Mouse (Mus musculus) skeletal muscle tissue, adult 2 months (tissue): ENCODE measurements around the gene Cracr2a.
A peak's percentile ranks its signal among the peaks of the same experiment; 100 is the strongest.

Experiments used
- DNase-seq: peaks from one replicate; pipeline ENCODE4 v3.0.0-alpha.2; 2012; ENCODE audit warnings: low read depth, low spot score

Gene Cracr2a

DNA sequence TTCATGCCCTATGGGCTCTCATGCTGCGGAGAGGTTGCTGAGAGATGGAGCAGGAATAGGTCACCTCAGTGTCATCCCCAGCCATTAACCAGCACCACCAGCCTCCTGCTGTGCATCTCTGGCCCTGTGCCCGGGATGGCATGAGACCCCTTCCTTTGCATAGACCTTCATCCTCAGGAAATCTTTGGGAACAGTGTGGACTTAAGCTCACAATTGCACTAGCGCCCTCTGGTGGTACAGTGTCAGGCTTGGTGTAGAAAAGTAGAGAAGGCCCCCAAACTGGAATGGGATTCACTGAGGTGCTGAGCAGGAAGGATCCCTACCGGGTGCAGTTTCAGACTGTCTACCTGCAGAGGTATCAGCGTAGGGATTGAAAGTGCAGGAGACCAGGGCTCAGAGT is 64.0 kb downstream of the Cracr2a start:
- peak; percentile 37 for DNase-seq

DNA sequence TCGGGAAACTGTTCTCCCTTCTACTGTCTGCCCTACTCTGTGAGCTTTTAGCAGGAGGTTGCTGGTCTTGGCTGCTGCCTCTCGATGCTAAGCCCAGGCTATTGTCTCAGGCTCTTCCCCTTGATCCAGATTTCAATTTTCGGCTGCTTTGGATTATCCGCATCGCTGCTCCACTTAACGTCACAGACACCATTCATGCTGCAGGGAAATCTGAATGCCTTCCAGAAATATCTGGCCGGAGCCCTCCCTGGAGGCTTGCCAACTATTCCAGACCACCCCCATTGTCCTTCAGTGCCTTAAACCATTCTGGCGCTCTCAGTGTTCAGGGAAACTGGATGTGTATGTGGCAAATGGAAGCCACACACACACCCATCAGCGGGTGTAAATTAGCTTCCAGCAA is 66.3 kb downstream of the Cracr2a start:
- DNase-seq = no peak

GRCm38 (mm10) chr6:127629249-127629648 is 68.1 kb downstream of the Cracr2a start:
- DNase-seq = no peak

DNA sequence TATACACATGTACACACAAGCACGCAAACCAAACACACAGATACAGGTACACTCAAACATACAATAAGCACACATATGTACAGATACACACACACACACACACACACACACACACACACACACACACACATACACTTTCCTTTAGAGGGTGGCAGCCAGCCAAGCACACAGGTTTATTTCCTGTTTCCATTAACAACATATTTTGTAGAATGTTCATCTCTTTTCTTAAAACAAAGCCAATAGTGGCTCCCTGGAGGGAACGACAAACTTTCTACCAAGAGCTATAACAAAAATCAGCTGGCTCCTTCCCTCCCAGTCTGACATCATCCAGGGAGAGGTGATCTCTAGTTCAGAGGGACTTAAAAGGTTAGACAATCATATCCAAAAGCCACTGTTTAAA is 73.7 kb downstream of the Cracr2a start:
- no peak for DNase-seq

- DNase-seq = no peak
These were observed 74.5 kb downstream of the Cracr2a start for GRCm38 (mm10) chr6:127635462-127636189.

GRCm38 (mm10) chr6:127641077-127641801 is 80.1 kb downstream of the Cracr2a start:
- DNase-seq = no peak

GRCm38 (mm10) chr6:127655988-127656387 is 94.8 kb downstream of the Cracr2a start:
- DNase-seq = no peak

GRCm38 (mm10) chr6:127657152-127657551 is 96.0 kb downstream of the Cracr2a start:
- DNase-seq = no peak

- DNase-seq = no peak
These were observed 98.3 kb downstream of the Cracr2a start for GRCm38 (mm10) chr6:127659472-127659871.

- DNase-seq = no peak
These were observed 98.8 kb downstream of the Cracr2a start for GRCm38 (mm10) chr6:127659966-127660365.

DNA sequence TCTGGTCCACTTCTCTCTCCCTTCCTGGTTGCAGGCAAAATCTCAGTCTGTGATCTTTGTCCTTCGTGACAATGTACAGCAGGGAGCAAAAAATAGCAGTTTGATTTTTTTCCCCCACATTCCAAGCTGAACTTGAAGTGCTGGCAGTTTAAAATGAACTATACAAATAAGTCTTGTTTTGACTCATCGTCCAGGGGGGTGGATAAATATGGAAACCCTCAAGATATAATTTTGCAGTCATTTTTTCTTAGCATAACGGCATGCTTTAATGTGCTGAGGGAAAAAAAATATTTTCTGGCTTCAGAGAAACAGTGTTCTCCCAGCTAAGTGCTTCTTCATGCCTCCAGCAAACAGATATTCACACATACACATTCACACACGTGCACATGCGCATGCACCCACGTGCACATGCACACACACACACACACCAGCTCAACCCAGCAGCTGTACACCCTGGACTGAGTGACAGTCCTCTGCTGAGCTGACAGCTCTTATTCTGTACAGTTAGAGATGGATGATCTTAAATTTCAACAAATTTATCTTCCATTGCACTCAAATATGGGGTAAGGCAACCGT is 100.7 kb downstream of the Cracr2a start:
- no peak for DNase-seq

DNA sequence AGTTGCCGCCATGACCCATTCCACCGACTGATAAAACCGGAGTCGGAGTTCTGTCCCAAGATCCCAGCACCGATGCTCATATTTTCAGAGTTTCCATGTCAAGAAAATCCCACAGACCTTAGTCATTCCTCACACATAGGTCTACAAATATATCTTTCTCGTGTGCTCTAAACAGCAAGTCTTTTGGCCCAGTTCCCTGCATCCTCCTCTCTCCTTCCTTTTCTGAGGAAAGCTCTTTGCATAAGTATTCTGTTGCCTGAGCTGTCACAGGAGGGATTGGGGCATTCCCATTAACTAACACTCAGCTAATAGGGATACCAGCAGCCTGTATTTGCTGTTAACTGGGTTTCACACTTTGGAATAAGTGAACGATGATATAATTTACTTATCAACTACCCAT is 102.1 kb downstream of the Cracr2a start:
- DNase-seq = no peak

GRCm38 (mm10) chr6:127669313-127669712 is 108.2 kb downstream of the Cracr2a start:
- no peak for DNase-seq

- no peak for DNase-seq
These were observed 108.9 kb downstream of the Cracr2a start for GRCm38 (mm10) chr6:127670031-127670430.

DNA sequence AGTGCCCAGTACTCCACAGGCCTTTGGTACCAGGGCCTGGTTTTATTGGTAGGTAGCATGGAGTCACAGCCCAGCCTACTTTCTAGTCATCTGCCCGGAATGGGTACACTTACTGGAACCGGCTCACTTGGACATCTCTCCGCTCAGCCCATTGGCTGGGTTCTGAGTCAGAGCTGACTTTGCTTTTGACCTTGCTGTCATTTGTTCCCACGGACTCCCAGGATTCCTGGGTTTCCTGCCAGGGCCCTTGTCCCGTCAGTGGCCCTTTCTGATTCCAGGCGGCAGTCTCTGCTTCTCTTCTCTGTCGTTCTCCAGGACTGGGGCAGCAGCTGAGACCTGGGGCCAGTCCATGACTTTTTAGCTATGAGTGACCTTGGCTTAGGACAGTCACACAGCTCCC is 110.9 kb downstream of the Cracr2a start:
- DNase-seq = no peak

DNA sequence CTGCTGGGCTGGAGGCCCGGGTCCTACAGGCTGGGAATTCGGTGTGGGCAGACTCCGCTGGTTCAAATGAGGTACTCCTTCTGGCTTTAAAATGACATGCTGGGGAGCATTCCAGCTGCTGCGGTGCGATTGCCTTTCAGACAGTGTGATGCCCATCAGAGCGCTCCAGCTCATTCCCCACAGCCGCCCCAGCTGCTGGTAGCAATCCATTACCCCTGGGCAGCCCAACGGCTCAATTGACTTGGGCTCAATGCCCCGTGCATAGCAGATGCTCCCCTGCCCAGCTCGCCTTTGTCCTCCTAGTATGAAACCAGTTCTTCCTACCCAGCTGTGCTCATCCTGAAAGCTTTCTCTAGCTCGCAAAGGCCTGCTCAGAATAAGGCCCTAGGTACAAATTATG is 115.7 kb downstream of the Cracr2a start:
- DNase-seq = no peak

GRCm38 (mm10) chr6:127678320-127678719 is 117.2 kb downstream of the Cracr2a start:
- no peak for DNase-seq

GRCm38 (mm10) chr6:127678998-127679397 is 117.9 kb downstream of the Cracr2a start:
- no peak for DNase-seq

DNA sequence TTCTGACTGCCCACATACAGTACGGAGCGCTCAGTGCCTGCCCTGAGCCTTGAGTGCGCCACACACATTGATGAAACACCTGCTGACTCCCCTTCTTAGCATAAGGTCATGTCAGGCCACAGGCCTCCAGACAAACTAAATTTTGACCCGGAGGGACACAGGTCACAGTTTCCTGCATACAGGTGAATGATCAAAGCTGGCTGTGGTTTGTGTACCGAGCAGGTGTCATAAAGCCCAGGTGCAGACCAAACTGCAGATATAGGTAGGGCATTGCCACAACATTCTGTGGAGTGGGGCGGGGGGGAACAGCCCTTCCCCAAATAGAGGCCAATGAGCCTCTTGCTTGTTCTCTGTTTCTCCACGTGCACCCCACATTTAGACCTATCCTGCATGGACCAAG is 119.6 kb downstream of the Cracr2a start:
- DNase-seq = no peak

DNA sequence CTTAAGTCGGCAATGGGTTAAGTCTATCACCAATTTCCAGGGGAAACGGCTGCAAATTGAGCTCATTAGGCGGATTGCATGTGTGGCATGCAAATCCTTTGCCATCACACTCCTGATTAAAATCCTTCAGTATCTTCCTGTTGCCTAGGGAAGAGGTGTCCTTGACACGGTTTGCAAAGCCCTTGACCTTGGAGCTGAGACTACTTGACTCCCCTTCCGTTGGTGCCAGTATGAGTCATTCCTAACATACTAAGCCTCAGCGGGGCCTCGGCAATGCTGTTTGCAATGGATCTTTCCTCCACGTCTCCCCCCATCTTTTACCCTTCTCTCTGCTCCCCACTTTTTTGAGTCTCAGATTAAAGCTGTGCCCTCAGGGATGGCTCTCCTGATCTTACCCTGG is 122.4 kb downstream of the Cracr2a start:
- DNase-seq = no peak

- peak; percentile 7 for DNase-seq
These were observed 123.8 kb downstream of the Cracr2a start for GRCm38 (mm10) chr6:127684981-127685380.

- no peak for DNase-seq
These were observed 126.2 kb downstream of the Cracr2a start for GRCm38 (mm10) chr6:127687181-127687860.
